ENCODE assay signal across 19 mouse cellular contexts in the genomic region with DNA sequence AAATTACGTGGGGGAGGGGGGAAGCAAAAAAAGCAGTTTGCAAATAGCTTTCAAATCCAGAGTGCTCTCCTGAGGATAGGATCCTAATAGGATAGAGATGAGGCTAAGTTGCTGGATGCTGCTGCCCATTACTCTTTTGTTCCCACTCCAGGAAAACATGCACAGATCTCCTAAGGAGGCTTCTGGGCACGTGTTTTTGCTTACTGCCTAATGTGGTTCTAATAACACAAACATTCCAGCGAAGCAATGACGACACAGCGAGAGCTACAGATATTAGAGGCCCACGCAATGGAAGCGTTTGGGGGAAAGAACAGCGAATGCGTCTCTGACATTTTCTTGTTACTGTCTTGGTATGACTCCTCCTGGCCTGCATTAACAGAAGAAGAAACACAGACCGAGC.
A peak's percentile ranks its signal among the peaks of the same experiment; 100 is the strongest.
DNase-seq lines count a peak whose midpoint lies in the region; ATAC-seq lines count a peak whose summit lies in the region.
"Had no signal": no experiment of that assay in that cellular context is flagged by ENCODE, and none has a peak within 500 bp of the region (broad histone marks: within the 10 kb centered on the region; RNA-seq: fewer than 3 reads in every experiment).

No protein-coding gene starts in this region.

- H3K9me3 ChIP-seq in embryonic facial prominence, embryonic 14.5 days (ENCODE audit: control insufficient read depth, low read length) = no peaks in the 10 kb centered on the region
- H3K9me3 ChIP-seq in limb, embryonic 11.5 days (ENCODE audit: control insufficient read depth, low read length) = no peaks in the 10 kb centered on the region
- H3K9me3 ChIP-seq: heart, embryonic 15.5 days; hindbrain, embryonic 13.5 days had no signal

- 0 out of 2 replicates have a peak, but pooled peaks cover 9% of the 10 kb centered on the region for H3K4me1 ChIP-seq in embryonic facial prominence, embryonic 14.5 days (ENCODE audit: control insufficient read depth, insufficient read depth, low read length)
- peaks cover 5% of the 10 kb centered on the region; the same call in 1 of the 2 replicates for H3K4me1 ChIP-seq in limb, embryonic 11.5 days (ENCODE audit: control insufficient read depth, insufficient read depth, low read length)
- H3K4me1 ChIP-seq: heart, embryonic 15.5 days had no signal

- no peak overlapping the region for H3K4me3 ChIP-seq in embryonic facial prominence, embryonic 14.5 days (ENCODE audit: low read depth, low read length)
- H3K4me3 ChIP-seq in limb, embryonic 11.5 days (ENCODE audit: low read depth, low read length) = no peak overlapping the region
- H3K4me3 ChIP-seq: heart, adult 2 months; heart, embryonic 15.5 days; hindbrain, embryonic 13.5 days had no signal

- WGBS in embryonic facial prominence, embryonic 14.5 days = 28% methylated on average over 10 of the region's 10 CpGs
- 41% methylated on average over 10 of the region's 10 CpGs for WGBS in limb, embryonic 11.5 days

- H3K4me2 ChIP-seq in embryonic facial prominence, embryonic 14.5 days (ENCODE audit: low read depth, low read length) = no peak overlapping the region; the same call in 1 of the 2 replicates
- no peak overlapping the region for H3K4me2 ChIP-seq in limb, embryonic 11.5 days (ENCODE audit: low read depth, severe bottlenecking)
- H3K4me2 ChIP-seq: heart, embryonic 11.5 days; heart, embryonic 15.5 days; hindbrain, embryonic 13.5 days had no signal

- H3K27ac ChIP-seq in embryonic facial prominence, embryonic 14.5 days (replicated peaks; ENCODE audit: low read depth, low read length) = no peak overlapping the region; the same call in 1 of the 2 replicates
- H3K27ac ChIP-seq in limb, embryonic 11.5 days (replicated peaks; ENCODE audit: low read depth, low read length) = no peak overlapping the region
- H3K27ac ChIP-seq: heart, adult 2 months; heart, embryonic 15.5 days; hindbrain, embryonic 13.5 days; hindbrain, postnatal 0 days had no signal

- no peak overlapping the region for H3K9ac ChIP-seq in embryonic facial prominence, embryonic 14.5 days (ENCODE audit: low read depth, low read length)
- H3K9ac ChIP-seq in limb, embryonic 11.5 days (ENCODE audit: low read length) = no peak overlapping the region
- H3K9ac ChIP-seq: heart, embryonic 15.5 days; hindbrain, embryonic 13.5 days had no signal

- DNase-seq in embryo, embryonic 11 days = peak; percentile 46
- DNase-seq in embryo, embryonic 10 days (ENCODE audit: low spot score) = no peak
- peak; percentile 86 for DNase-seq in embryonic facial prominence, embryonic 14.5 days (ENCODE audit: low spot score)
- peak; percentile 56 for DNase-seq in limb, embryonic 11.5 days (ENCODE audit: low spot score)
- no peak for DNase-seq in retina, postnatal 1 day
- DNase-seq in lung, adult 18-20 months = no peak
- no peak for DNase-seq in lung, postnatal 4 days
- DNase-seq: adrenal gland, postnatal 10 days; cerebellum, adult 11 months; cerebellum, adult 9-10 months; cerebellum, postnatal 25 days; gastrocnemius, postnatal 14 days; heart, adult 2 months; heart, postnatal 14 days had no signal

- H3K36me3 ChIP-seq in embryonic facial prominence, embryonic 14.5 days (ENCODE audit: control insufficient read depth, insufficient read depth, low read length) = no peaks in the 10 kb centered on the region
- no peaks in the 10 kb centered on the region for H3K36me3 ChIP-seq in limb, embryonic 11.5 days (ENCODE audit: control insufficient read depth, insufficient read depth, low read length)
- H3K36me3 ChIP-seq: heart, embryonic 15.5 days; hindbrain, embryonic 13.5 days had no signal

- 0 out of 2 replicates have a peak, but pooled peaks have one; percentile 41 for ATAC-seq in embryonic facial prominence, embryonic 14.5 days (ENCODE audit: low read depth)
- no peak for ATAC-seq in limb, embryonic 11.5 days (ENCODE audit: insufficient number of reproducible peaks, low FRiP score, low TSS enrichment, low read depth)
- ATAC-seq: forebrain, embryonic 14.5 days; hindbrain, postnatal 0 days had no signal

- peaks cover 3% of the 10 kb centered on the region; the same call in 1 of the 2 replicates for H3K27me3 ChIP-seq in embryonic facial prominence, embryonic 14.5 days (replicated peaks; ENCODE audit: control insufficient read depth, insufficient read depth, low read length)
- no peaks in the 10 kb centered on the region for H3K27me3 ChIP-seq in limb, embryonic 11.5 days (ENCODE audit: control insufficient read depth, insufficient read depth, low read length)
- H3K27me3 ChIP-seq: heart, embryonic 15.5 days had no signal

Comparison
In these comparisons a context has a peak if more than half of its experiments do, and no peak if none do; other contexts are left out.
1. DNase-seq: peak in embryo, embryonic 11 days (single experiment), embryonic facial prominence, embryonic 14.5 days (single experiment) and limb, embryonic 11.5 days (single experiment); none in embryo, embryonic 10 days (single experiment), retina, postnatal 1 day (single experiment), lung, adult 18-20 months (0 of 2) and lung, postnatal 4 days (0 of 2).